Mouse (Mus musculus) MEL (cell line): ENCODE data around the gene P3h3. TPM values are rescaled to one million over a fixed set of nuclear protein-coding genes. Genes with fewer than 3 reads are reported as not detected.

Experiments
- DNase-seq: peaks from one replicate; pipeline ENCODE4 v3.0.0; 2011; ENCODE audit warnings: low read depth, low spot score
- H3K27ac ChIP-seq: 2 replicates; pipeline ENCODE4 v1.5.1; 2012; ENCODE audit warnings: low read depth, mild to moderate bottlenecking, control low read depth, low read length, moderate library complexity; ENCODE audit not compliant: control insufficient read depth
- H3K27me3 ChIP-seq, 2 experiments: fragments of 150-350 bp in 1 of 2; sonication (generic) in 1 of 2; 2 replicates each; pipeline ENCODE4 v1.6.1; 2012; ENCODE audit warnings: low read length in 2 of 2, mild to moderate bottlenecking in 2 of 2, improper control_type of control experiment in 1 of 2, moderate library complexity in 1 of 2; ENCODE audit not compliant: insufficient read depth in 2 of 2, control insufficient read depth in 1 of 2
- H3K36me3 ChIP-seq, 2 experiments: 2 replicates each; pipeline ENCODE4 v1.6.1; 2012 to 2014; ENCODE audit warnings: low read length in 2 of 2, improper control_type of control experiment in 1 of 2, inconsistent platforms in 1 of 2, mild to moderate bottlenecking in 1 of 2; ENCODE audit not compliant: insufficient read depth in 2 of 2, control insufficient read depth in 1 of 2
- H3K4me1 ChIP-seq, 2 experiments: fragments of 150-350 bp in 1 of 2; sonication (generic) in 1 of 2; 2 replicates each; pipeline ENCODE4 v1.6.1; 2012; ENCODE audit warnings: low read length in 2 of 2, improper control_type of control experiment in 1 of 2, mild to moderate bottlenecking in 1 of 2; ENCODE audit not compliant: insufficient read depth in 2 of 2, control insufficient read depth in 1 of 2
- H3K4me3 ChIP-seq, 2 experiments: fragments of 150-350 bp in 1 of 2; sonication (generic) in 1 of 2; 2 replicates each; pipeline ENCODE4 v1.5.1; 2012; ENCODE audit warnings: low read depth in 2 of 2, low read length in 2 of 2, mild to moderate bottlenecking in 2 of 2, moderate library complexity in 2 of 2, control low read depth in 1 of 2, improper control_type of control experiment in 1 of 2; ENCODE audit not compliant: control insufficient read depth in 1 of 2, insufficient read depth in 1 of 2
- H3K79me2 ChIP-seq: 2 replicates; pipeline ENCODE4 v1.6.1; 2012; ENCODE audit warnings: mild to moderate bottlenecking, low read length, moderate library complexity; ENCODE audit not compliant: control insufficient read depth, poor library complexity, insufficient read depth
- H3K9ac ChIP-seq: 2 replicates; pipeline ENCODE4 v1.6.1; 2012; ENCODE audit warnings: low read depth, mild to moderate bottlenecking, control low read depth, low read length, moderate library complexity; ENCODE audit not compliant: control insufficient read depth, poor library complexity, severe bottlenecking
- H3K9me3 ChIP-seq: fragments of 150-350 bp; sonication (generic); replicated peaks from 2 replicates; pipeline ENCODE4 v1.6.1; 2012; ENCODE audit warnings: mild to moderate bottlenecking, low read length, improper control_type of control experiment, moderate library complexity; ENCODE audit not compliant: insufficient read depth
- BHLHE40 ChIP-seq: IDR thresholded peaks from 2 replicates; pipeline ENCODE4 v1.6.1; 2012; ENCODE audit warnings: low read depth, mild to moderate bottlenecking, inconsistent platforms, low read length, improper control_type of control experiment, borderline replicate concordance
- CHD1 ChIP-seq: IDR thresholded peaks from 2 replicates; pipeline ENCODE4 v1.6.1; 2012; ENCODE audit warnings: low read depth, mild to moderate bottlenecking, inconsistent platforms, low read length, improper control_type of control experiment
- CHD2 ChIP-seq: IDR thresholded peaks from 2 replicates; pipeline ENCODE4 v1.6.1; 2011; ENCODE audit warnings: low read length, improper control_type of control experiment
- E2F4 ChIP-seq: IDR thresholded peaks from 2 replicates; pipeline ENCODE4 v1.6.1; 2011; ENCODE audit warnings: low read depth, low read length, improper control_type of control experiment, borderline replicate concordance
- ELF1 ChIP-seq: IDR thresholded peaks from 2 replicates; pipeline ENCODE4 v1.6.1; 2014; ENCODE audit warnings: low read depth, mild to moderate bottlenecking, inconsistent platforms, low read length, improper control_type of control experiment, moderate library complexity
- EP300 ChIP-seq, 2 experiments: IDR thresholded peaks; 2 replicates each; pipeline ENCODE4 v1.6.1; 2011; ENCODE audit warnings: improper control_type of control experiment in 2 of 2, low read length in 2 of 2, low read depth in 1 of 2, mild to moderate bottlenecking in 1 of 2
- ETS1 ChIP-seq: IDR thresholded peaks from 2 replicates; pipeline ENCODE4 v1.6.1; 2012; ENCODE audit warnings: low read depth, mild to moderate bottlenecking, inconsistent platforms, low read length, improper control_type of control experiment, moderate library complexity
- HCFC1 ChIP-seq: IDR thresholded peaks from 2 replicates; pipeline ENCODE4 v1.6.1; 2012; ENCODE audit warnings: low read depth, mild to moderate bottlenecking, inconsistent platforms, low read length, improper control_type of control experiment, moderate library complexity
- KAT2A ChIP-seq: conservative IDR thresholded peaks from 2 replicates; pipeline ENCODE4 v1.6.1; 2012; ENCODE audit warnings: low read depth, low read length, improper control_type of control experiment, inconsistent platforms
- MAX ChIP-seq: IDR thresholded peaks from 2 replicates; pipeline ENCODE4 v1.6.1; 2011; ENCODE audit warnings: low read length, improper control_type of control experiment
- MEF2A ChIP-seq: IDR thresholded peaks from 2 replicates; pipeline ENCODE4 v1.6.1; 2014; ENCODE audit warnings: low read depth, mild to moderate bottlenecking, inconsistent platforms, low read length, improper control_type of control experiment; ENCODE audit not compliant: poor library complexity, insufficient replicate concordance, severe bottlenecking; ENCODE audit errors: extremely low read depth
- NELFE ChIP-seq: IDR thresholded peaks from 2 replicates; pipeline ENCODE4 v1.6.1; 2011; ENCODE audit warnings: low read depth, low read length, improper control_type of control experiment
- NRF1 ChIP-seq: IDR thresholded peaks from 2 replicates; pipeline ENCODE4 v1.6.1; 2014; ENCODE audit warnings: low read depth, mild to moderate bottlenecking, inconsistent platforms, low read length, improper control_type of control experiment, moderate library complexity; ENCODE audit not compliant: poor library complexity, insufficient read depth, severe bottlenecking
- POLR2A ChIP-seq, 2 experiments: IDR thresholded peaks; 2 replicates each; pipeline ENCODE4 v1.6.1; 2011 to 2012; ENCODE audit warnings: low read length in 2 of 2, mild to moderate bottlenecking in 2 of 2, control low read depth in 1 of 2, improper control_type of control experiment in 1 of 2, low read depth in 1 of 2, moderate library complexity in 1 of 2; ENCODE audit not compliant: control insufficient read depth in 1 of 2, insufficient read depth in 1 of 2, poor library complexity in 1 of 2
- POLR2AphosphoS2 ChIP-seq: IDR thresholded peaks from 2 replicates; pipeline ENCODE4 v1.6.1; 2011; ENCODE audit warnings: low read length, improper control_type of control experiment
- POLR2AphosphoS5 ChIP-seq: IDR thresholded peaks from 2 replicates; pipeline ENCODE4 v1.6.1; 2012; ENCODE audit warnings: low read depth, borderline replicate concordance, mild to moderate bottlenecking, inconsistent platforms, low read length, moderate library complexity, mixed read lengths
- RAD21 ChIP-seq: IDR thresholded peaks from 2 replicates; pipeline ENCODE4 v1.6.1; 2011; ENCODE audit warnings: mild to moderate bottlenecking, low read depth, low read length, improper control_type of control experiment
- RCOR1 ChIP-seq: IDR thresholded peaks from 2 replicates; pipeline ENCODE4 v1.6.1; 2012; ENCODE audit warnings: low read depth, mild to moderate bottlenecking, inconsistent platforms, low read length, improper control_type of control experiment
- SIN3A ChIP-seq: IDR thresholded peaks from 2 replicates; pipeline ENCODE4 v1.6.1; 2012; ENCODE audit warnings: low read length, improper control_type of control experiment, inconsistent platforms
- TAL1 ChIP-seq: IDR thresholded peaks from 2 replicates; pipeline ENCODE4 v1.6.1; 2012; ENCODE audit warnings: mild to moderate bottlenecking, inconsistent platforms, low read length, moderate library complexity, mixed read lengths
- TBP ChIP-seq: IDR thresholded peaks from 2 replicates; pipeline ENCODE4 v1.8.0; 2011; ENCODE audit warnings: low read depth, low read length, improper control_type of control experiment
- TCF12 ChIP-seq: IDR thresholded peaks from 2 replicates; pipeline ENCODE4 v1.6.1; 2014; ENCODE audit warnings: low read depth, mild to moderate bottlenecking, inconsistent platforms, low read length, improper control_type of control experiment, moderate library complexity
- UBTF ChIP-seq: IDR thresholded peaks from 2 replicates; pipeline ENCODE4 v1.6.1; 2012; ENCODE audit warnings: low read depth, mild to moderate bottlenecking, inconsistent platforms, low read length, improper control_type of control experiment, moderate library complexity, borderline replicate concordance; ENCODE audit not compliant: insufficient read depth
- USF1 ChIP-seq: IDR thresholded peaks from 2 replicates; pipeline ENCODE4 v1.6.1; 2014; ENCODE audit warnings: low read depth, mild to moderate bottlenecking, inconsistent platforms, low read length, improper control_type of control experiment, moderate library complexity
- ZMIZ1 ChIP-seq: IDR thresholded peaks from 2 replicates; pipeline ENCODE4 v1.6.1; 2012; ENCODE audit warnings: low read depth, mild to moderate bottlenecking, inconsistent platforms, low read length, improper control_type of control experiment, moderate library complexity
- ZNF384 ChIP-seq: IDR thresholded peaks from 2 replicates; pipeline ENCODE4 v1.6.1; 2012; ENCODE audit warnings: low read depth, mild to moderate bottlenecking, inconsistent platforms, low read length, improper control_type of control experiment
- polyA plus RNA-seq, 2 experiments: library from polyadenylated mRNA; stranded (reverse) in 1 of 2; unstranded in 1 of 2; fragments of >175 nt in 1 of 2; fragments of >200 nt in 1 of 2; gene quantifications; 2 replicates each; pipeline versions ENCODE4 v1.2.1 to v1.2.4; 2012; ENCODE audit warnings: low replicate concordance in 2 of 2, low read depth in 1 of 2; ENCODE audit not compliant: insufficient read length in 2 of 2, insufficient read depth in 1 of 2, missing spikeins in 1 of 2
- total RNA-seq: library from RNA; depleted of rRNA; stranded (reverse); fragments of 300-350 nt; gene quantifications from 2 replicates; pipeline ENCODE4 v1.2.3, GENCODE M21; 2012

The P3h3 gene
- total and polyA plus RNA-seq, 3 experiments = 0.23 to 2.1 TPM; not detected in 1

DNA sequence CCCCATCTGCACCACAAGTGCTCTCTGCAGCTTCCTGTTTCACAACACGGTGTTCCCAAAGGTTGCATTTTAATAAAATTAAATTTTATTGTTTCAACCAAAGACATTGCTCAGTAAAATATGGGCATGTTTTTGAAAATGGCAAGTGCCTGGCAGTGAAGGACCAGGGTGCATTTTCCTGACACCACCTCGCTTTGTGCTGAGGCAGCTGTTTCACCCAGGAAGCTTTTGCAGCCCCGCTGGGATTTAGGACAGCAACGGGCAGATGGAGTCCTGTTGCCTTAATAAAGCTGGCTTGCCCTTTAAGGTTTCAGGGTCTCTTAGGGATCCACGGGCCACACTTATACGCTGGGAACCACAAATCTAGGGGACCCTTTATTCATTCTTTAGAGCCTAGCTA is 33.4 kb upstream of the P3h3 start:
- no peak for DNase-seq
- no peak for TF ChIP-seq TAL1
- no peak for TF ChIP-seq RAD21
- no peak for TF ChIP-seq RCOR1
- TF ChIP-seq NRF1 = no peak
- TF ChIP-seq E2F4 = no peak
- TF ChIP-seq SIN3A = no peak
- TF ChIP-seq POLR2AphosphoS2 = no peak
- no peak for TF ChIP-seq EP300 (IDR thresholded peaks at IDR 0.05; ENCODE audit: low read depth in 1 of 2, low read length in 2 of 2)
- TF ChIP-seq KAT2A = no peak
- no peak for TF ChIP-seq USF1
- no peak for TF ChIP-seq HCFC1
- no peak for TF ChIP-seq MAX
- no peak for TF ChIP-seq TBP
- TF ChIP-seq ZNF384 = no peak
- Histone ChIP-seq H3K4me3 (no peak overlapping the region), H3K36me3 (no peaks in the 10 kb centered on the region), H3K9me3 (no peaks in the 10 kb centered on the region), H3K79me2 (no peaks in the 10 kb centered on the region), H3K27ac (no peak overlapping the region), H3K27me3 (peaks cover 3 to 5% of the 10 kb centered on the region in 2 experiments), H3K4me1 (no peaks in the 10 kb centered on the region), H3K9ac (no peak overlapping the region)

DNA sequence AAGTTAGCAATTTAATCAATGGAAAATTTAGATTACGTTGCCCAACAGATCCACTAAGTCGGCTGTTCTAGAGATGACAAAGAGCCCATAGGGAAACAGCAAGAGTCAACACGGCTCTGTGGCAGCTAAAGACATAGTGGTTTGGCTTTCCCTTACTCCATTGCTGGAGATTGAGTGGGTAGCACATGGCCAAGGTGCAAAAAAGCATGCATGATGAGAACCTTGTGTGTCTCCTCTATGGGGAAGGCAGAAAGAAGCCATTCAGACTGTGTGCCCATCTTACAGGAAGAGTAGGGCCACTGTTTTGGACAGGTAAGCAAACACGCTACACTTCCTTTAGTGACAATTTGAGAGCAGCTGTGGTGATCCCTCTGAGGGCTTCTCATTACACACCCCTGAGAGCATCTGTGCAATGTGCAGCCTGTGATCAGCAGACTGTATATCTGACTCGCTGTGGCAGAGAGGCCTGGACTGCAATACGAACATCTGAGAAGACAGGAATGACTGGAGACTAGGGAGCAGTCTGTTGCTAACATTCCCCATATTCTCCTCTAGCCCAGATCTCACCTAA is 31.1 kb upstream of the P3h3 start:
- TF ChIP-seq POLR2A (IDR thresholded peaks at IDR 0.05; ENCODE audit: control insufficient read depth in 1 of 2, insufficient read depth in 1 of 2, low read depth in 1 of 2, low read length in 2 of 2, poor library complexity in 1 of 2) (no peak), ZMIZ1 (no peak), BHLHE40 (no peak), POLR2AphosphoS5 (no peak), NELFE (no peak), SIN3A (no peak), EP300 (IDR thresholded peaks at IDR 0.05; ENCODE audit: low read depth in 1 of 2, low read length in 2 of 2) (no peak), ELF1 (no peak), ETS1 (no peak), CHD2 (no peak), TBP (no peak), MEF2A (no peak), TCF12 (no peak), RAD21 (no peak), CHD1 (no peak), UBTF (no peak), USF1 (no peak), MAX (no peak)
- no peak overlapping the region for H3K9ac ChIP-seq
- H3K27me3 ChIP-seq = peaks cover 5% of the 10 kb centered on the region in 2 experiments
- no peak overlapping the region for H3K27ac ChIP-seq
- H3K79me2 ChIP-seq = no peaks in the 10 kb centered on the region
- no peak overlapping the region for H3K4me3 ChIP-seq
- H3K9me3 ChIP-seq = no peaks in the 10 kb centered on the region
- no peaks in the 10 kb centered on the region for H3K36me3 ChIP-seq
- no peak for DNase-seq
- no peaks in the 10 kb centered on the region for H3K4me1 ChIP-seq
